ENCODE assay signal across 14 mouse cellular contexts in the genomic region with DNA sequence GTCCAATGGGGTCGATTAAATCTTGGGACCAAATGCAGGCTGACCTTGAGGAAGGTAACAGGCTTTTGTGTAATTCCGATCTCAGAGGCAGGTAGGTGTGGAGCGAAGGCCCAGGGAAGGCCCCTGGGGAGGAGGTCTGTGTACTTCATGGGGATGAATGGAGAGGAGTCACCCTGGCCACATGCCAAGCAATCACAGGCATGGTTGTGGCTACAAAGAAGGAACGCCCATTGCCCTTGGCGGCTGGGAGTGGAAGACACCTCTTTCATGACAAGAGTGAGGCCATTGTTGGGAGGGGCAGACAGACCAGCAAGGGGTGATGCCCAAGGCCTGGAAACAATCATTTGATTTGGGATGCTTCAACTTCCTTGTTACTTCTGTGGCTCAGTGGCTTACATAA.
DNase-seq lines count a peak whose midpoint lies in the region; ATAC-seq and TF ChIP-seq lines count a peak whose summit lies in the region.
"Had no signal": no experiment of that assay in that cellular context is flagged by ENCODE, and none has a peak within 500 bp of the region (broad histone marks: within the 10 kb centered on the region; RNA-seq: fewer than 3 reads in every experiment).

No protein-coding gene starts in this region.

- no peaks in the 10 kb centered on the region for H3K36me3 ChIP-seq in forebrain, embryonic 14.5 days (ENCODE audit: control insufficient read depth, insufficient read depth, low read length)
- H3K36me3 ChIP-seq in forebrain, embryonic 10.5 days (replicated peaks) = peaks cover 22% of the 10 kb centered on the region
- peaks cover 3% of the 10 kb centered on the region for H3K36me3 ChIP-seq in midbrain, postnatal 0 days (ENCODE audit: insufficient read depth, low read length)
- H3K36me3 ChIP-seq in midbrain, embryonic 10.5 days = peaks cover 23% of the 10 kb centered on the region
- no peaks in the 10 kb centered on the region for H3K36me3 ChIP-seq in liver, embryonic 11.5 days (ENCODE audit: control insufficient read depth, insufficient read depth, low read length)

- no peaks in the 10 kb centered on the region for H3K27me3 ChIP-seq in forebrain, embryonic 14.5 days (replicated peaks; ENCODE audit: control insufficient read depth, insufficient read depth, low read length)
- no peaks in the 10 kb centered on the region for H3K27me3 ChIP-seq in forebrain, embryonic 10.5 days (ENCODE audit: poor library complexity, severe bottlenecking)
- no peaks in the 10 kb centered on the region for H3K27me3 ChIP-seq in midbrain, postnatal 0 days (ENCODE audit: insufficient read depth, low read length)
- H3K27me3 ChIP-seq in midbrain, embryonic 10.5 days (ENCODE audit: low read depth, poor library complexity, severe bottlenecking) = no peaks in the 10 kb centered on the region
- no peaks in the 10 kb centered on the region for H3K27me3 ChIP-seq in liver, embryonic 11.5 days (replicated peaks; ENCODE audit: control insufficient read depth, insufficient read depth, low read length)
- H3K27me3 ChIP-seq: liver, embryonic 13.5 days had no signal

- no peaks in the 10 kb centered on the region for H3K9me3 ChIP-seq in forebrain, embryonic 14.5 days (replicated peaks; ENCODE audit: control insufficient read depth, low read length)
- H3K9me3 ChIP-seq in forebrain, embryonic 10.5 days = no peaks in the 10 kb centered on the region
- no peaks in the 10 kb centered on the region for H3K9me3 ChIP-seq in midbrain, postnatal 0 days (ENCODE audit: low read length)
- no peaks in the 10 kb centered on the region for H3K9me3 ChIP-seq in midbrain, embryonic 10.5 days (replicated peaks)
- no peaks in the 10 kb centered on the region for H3K9me3 ChIP-seq in liver, embryonic 11.5 days (ENCODE audit: control insufficient read depth, low read length)
- H3K9me3 ChIP-seq: liver, embryonic 13.5 days had no signal

- H3K4me1 ChIP-seq in forebrain, embryonic 14.5 days (ENCODE audit: control insufficient read depth, insufficient read depth, low read length) = peaks cover 11% of the 10 kb centered on the region
- peaks cover 18% of the 10 kb centered on the region for H3K4me1 ChIP-seq in forebrain, embryonic 10.5 days
- peaks cover 5% of the 10 kb centered on the region; the same call in 1 of the 2 replicates for H3K4me1 ChIP-seq in midbrain, postnatal 0 days (ENCODE audit: insufficient read depth, low read length)
- H3K4me1 ChIP-seq in midbrain, embryonic 10.5 days = peaks cover 3% of the 10 kb centered on the region; the same call in 1 of the 2 replicates
- peaks cover under 1% of the 10 kb centered on the region; the same call in 1 of the 2 replicates for H3K4me1 ChIP-seq in liver, embryonic 11.5 days (replicated peaks; ENCODE audit: control insufficient read depth, insufficient read depth, low read length)
- H3K4me1 ChIP-seq: liver, embryonic 13.5 days had no signal

- H3K9ac ChIP-seq in forebrain, embryonic 14.5 days (ENCODE audit: low read length) = no peak overlapping the region
- no peak overlapping the region for H3K9ac ChIP-seq in midbrain, postnatal 0 days (replicated peaks; ENCODE audit: low read length, poor library complexity, severe bottlenecking)
- no peak overlapping the region for H3K9ac ChIP-seq in liver, embryonic 11.5 days (ENCODE audit: low read depth, low read length)
- H3K9ac ChIP-seq: liver, embryonic 13.5 days had no signal

- WGBS in forebrain, embryonic 14.5 days = 55% methylated on average over 5 of the region's 5 CpGs
- 91% methylated on average over 5 of the region's 5 CpGs for WGBS in forebrain, embryonic 10.5 days
- WGBS in midbrain, postnatal 0 days = 79% methylated on average over 5 of the region's 5 CpGs
- 91% methylated on average over 5 of the region's 5 CpGs for WGBS in midbrain, embryonic 10.5 days
- 89% methylated on average over 5 of the region's 5 CpGs for WGBS in liver, embryonic 11.5 days

- TF ChIP-seq CTCF in midbrain, postnatal 0 days (IDR thresholded peaks at IDR 0.05) = no peak

- peak; percentile 36 for DNase-seq in forebrain, embryonic 14.5 days (ENCODE audit: low spot score)
- no peak for DNase-seq in forebrain, embryonic 10.5 days (ENCODE audit: extremely low spot score, low spot score)
- DNase-seq in midbrain, postnatal 0 days (ENCODE audit: low spot score) = peak; percentile 46
- no peak for DNase-seq in midbrain, embryonic 10.5 days (ENCODE audit: low spot score)
- peak; percentile 65 to 85 for DNase-seq in adrenal gland, adult (ENCODE audit: inconsistent age in 2 of 2, low spot score in 1 of 2)
- peak; percentile 69 for DNase-seq in ovary, postnatal 36 days (ENCODE audit: low spot score)
- DNase-seq in liver, embryonic 11.5 days (ENCODE audit: low spot score) = no peak
- DNase-seq: B cell, adult 2 months; cerebellum, adult 18-20 months; embryo, embryonic 11 days; heart, adult 11 months; liver, embryonic 13.5 days had no signal

- H3K4me3 ChIP-seq in forebrain, embryonic 14.5 days (ENCODE audit: low read depth, low read length) = no peak overlapping the region
- no peak overlapping the region for H3K4me3 ChIP-seq in forebrain, embryonic 10.5 days
- no peak overlapping the region for H3K4me3 ChIP-seq in midbrain, postnatal 0 days (ENCODE audit: low read depth, low read length)
- no peak overlapping the region for H3K4me3 ChIP-seq in midbrain, embryonic 10.5 days
- no peak overlapping the region for H3K4me3 ChIP-seq in liver, embryonic 11.5 days (ENCODE audit: low read depth, low read length)
- H3K4me3 ChIP-seq: liver, embryonic 13.5 days had no signal

- H3K27ac ChIP-seq in forebrain, embryonic 14.5 days (ENCODE audit: low read depth, low read length) = no peak overlapping the region
- H3K27ac ChIP-seq in forebrain, embryonic 10.5 days = no peak overlapping the region
- no peak overlapping the region for H3K27ac ChIP-seq in midbrain, postnatal 0 days (ENCODE audit: low read depth, low read length)
- H3K27ac ChIP-seq in midbrain, embryonic 10.5 days (replicated peaks) = no peak overlapping the region
- no peak overlapping the region for H3K27ac ChIP-seq in liver, embryonic 11.5 days (ENCODE audit: low read depth, low read length)
- H3K27ac ChIP-seq: kidney, postnatal 0 days; liver, embryonic 13.5 days had no signal

- H3K4me2 ChIP-seq in forebrain, embryonic 14.5 days (ENCODE audit: low read length) = no peak overlapping the region
- no peak overlapping the region for H3K4me2 ChIP-seq in midbrain, postnatal 0 days (ENCODE audit: low read depth, low read length, poor library complexity, severe bottlenecking)
- no peak overlapping the region for H3K4me2 ChIP-seq in liver, embryonic 11.5 days
- H3K4me2 ChIP-seq: liver, embryonic 13.5 days had no signal

- ATAC-seq in forebrain, embryonic 14.5 days = no peak
- no peak for ATAC-seq in midbrain, postnatal 0 days (ENCODE audit: low FRiP score)
- no peak for ATAC-seq in liver, embryonic 11.5 days (replicated peaks; ENCODE audit: low FRiP score)
- ATAC-seq in inflammation-experienced regulatory T-cells, adult 6 months = no peak

Comparison
In these comparisons a context has a peak if more than half of its experiments do, and no peak if none do; other contexts are left out.
1. DNase-seq: peak in forebrain, embryonic 14.5 days (single experiment), midbrain, postnatal 0 days (single experiment), adrenal gland, adult (2 of 2) and ovary, postnatal 36 days (single experiment); none in forebrain, embryonic 10.5 days (single experiment), midbrain, embryonic 10.5 days (single experiment) and liver, embryonic 11.5 days (single experiment).